Mouse (Mus musculus): ENCODE measurements around the gene Sspn. TPM values are rescaled to one million over a fixed set of nuclear protein-coding genes. Genes with fewer than 3 reads are reported as not detected.

Gene Sspn
- polyA plus RNA-seq, 1 experiment from 2014 or later: 4.6 TPM

- Histone ChIP-seq H3K36me3 (no peaks in the 10 kb centered on the region), H3K27me3 (ENCODE audit: low read depth, poor library complexity, severe bottlenecking) (no peaks in the 10 kb centered on the region), H3K9me3 (replicated peaks) (no peaks in the 10 kb centered on the region), H3K4me1 (0 out of 2 replicates have a peak, but pooled peaks cover 2% of the 10 kb centered on the region), H3K4me3 (no peak overlapping the region), H3K27ac (no peak overlapping the region)
- WGBS: 80% methylated on average over 6 of the region's 6 CpGs
- DNase-seq (ENCODE audit: low spot score): no peak
Measured at GRCm38 (mm10) chr6:145940852-145941251, 9.4 kb downstream of the Sspn start.

GRCm38 (mm10) chr6:145942263-145942966, 11.0 kb downstream of the Sspn start:
- H3K9me3 ChIP-seq (replicated peaks): no peaks in the 10 kb centered on the region
- H3K36me3 ChIP-seq: no peaks in the 10 kb centered on the region
- H3K27ac ChIP-seq: peak overlapping the region; percentile 14; the same call in 1 of the 2 replicates
- WGBS: 65% methylated on average over 12 of the region's 12 CpGs
- no peak for DNase-seq (ENCODE audit: low spot score)
- H3K4me3 ChIP-seq: no peak overlapping the region
- H3K27me3 ChIP-seq (ENCODE audit: low read depth, poor library complexity, severe bottlenecking): no peaks in the 10 kb centered on the region
- 0 out of 2 replicates have a peak, but pooled peaks cover 2% of the 10 kb centered on the region for H3K4me1 ChIP-seq

GRCm38 (mm10) chr6:145943414-145943813, 12.0 kb downstream of the Sspn start:
- Histone ChIP-seq H3K4me1 (peaks cover 9% of the 10 kb centered on the region), H3K4me3 (no peak overlapping the region), H3K27me3 (ENCODE audit: low read depth, poor library complexity, severe bottlenecking) (no peaks in the 10 kb centered on the region), H3K27ac (no peak overlapping the region), H3K36me3 (no peaks in the 10 kb centered on the region), H3K9me3 (replicated peaks) (no peaks in the 10 kb centered on the region)
- DNase-seq (ENCODE audit: low spot score): no peak
- WGBS: 81% methylated on average over 3 of the region's 3 CpGs

GRCm38 (mm10) chr6:145945700-145946344, 14.4 kb downstream of the Sspn start:
- DNase-seq (ENCODE audit: low spot score): no peak
- H3K27ac ChIP-seq: no peak overlapping the region
- WGBS: 86% methylated on average over 11 of the region's 11 CpGs

GRCm38 (mm10) chr6:145949049-145949448, 17.6 kb downstream of the Sspn start:
- 39% methylated on average over 4 of the region's 4 CpGs for WGBS
- H3K27me3 ChIP-seq (ENCODE audit: low read depth, poor library complexity, severe bottlenecking): no peaks in the 10 kb centered on the region
- H3K4me1 ChIP-seq: peaks cover 10% of the 10 kb centered on the region
- no peak overlapping the region for H3K4me3 ChIP-seq
- H3K27ac ChIP-seq: no peak overlapping the region
- no peak for DNase-seq (ENCODE audit: low spot score)
- no peaks in the 10 kb centered on the region for H3K36me3 ChIP-seq
- H3K9me3 ChIP-seq (replicated peaks): no peaks in the 10 kb centered on the region

More at GRCm38 (mm10) chr6:145945700-145946344, 14.4 kb downstream of the Sspn start:
- Histone ChIP-seq H3K36me3 (no peaks in the 10 kb centered on the region), H3K27me3 (ENCODE audit: low read depth, poor library complexity, severe bottlenecking) (no peaks in the 10 kb centered on the region), H3K9me3 (replicated peaks) (no peaks in the 10 kb centered on the region), H3K4me3 (no peak overlapping the region), H3K4me1 (peaks cover 13% of the 10 kb centered on the region)

- no peak for DNase-seq (ENCODE audit: low spot score)
- WGBS: 85% methylated on average over 5 of the region's 5 CpGs
- H3K4me1 ChIP-seq: peaks cover 10% of the 10 kb centered on the region
- no peaks in the 10 kb centered on the region for H3K9me3 ChIP-seq (replicated peaks)
- no peaks in the 10 kb centered on the region for H3K27me3 ChIP-seq (ENCODE audit: low read depth, poor library complexity, severe bottlenecking)
- H3K36me3 ChIP-seq: no peaks in the 10 kb centered on the region
- no peak overlapping the region for H3K27ac ChIP-seq
- no peak overlapping the region for H3K4me3 ChIP-seq
Measured at GRCm38 (mm10) chr6:145950626-145951025, 19.2 kb downstream of the Sspn start.

GRCm38 (mm10) chr6:145952594-145952993, 21.2 kb downstream of the Sspn start:
- no peak overlapping the region for H3K4me3 ChIP-seq
- H3K36me3 ChIP-seq: no peaks in the 10 kb centered on the region
- H3K27me3 ChIP-seq (ENCODE audit: low read depth, poor library complexity, severe bottlenecking): no peaks in the 10 kb centered on the region
- 87% methylated on average over 3 of the region's 3 CpGs for WGBS
- no peaks in the 10 kb centered on the region for H3K9me3 ChIP-seq (replicated peaks)
- DNase-seq (ENCODE audit: low spot score): no peak
- H3K4me1 ChIP-seq: peaks cover 13% of the 10 kb centered on the region
- no peak overlapping the region for H3K27ac ChIP-seq

- H3K4me1 ChIP-seq: peaks cover 15% of the 10 kb centered on the region
- no peak for DNase-seq (ENCODE audit: low spot score)
- no peaks in the 10 kb centered on the region for H3K27me3 ChIP-seq (ENCODE audit: low read depth, poor library complexity, severe bottlenecking)
- H3K36me3 ChIP-seq: no peaks in the 10 kb centered on the region
- H3K4me3 ChIP-seq: no peak overlapping the region
- H3K9me3 ChIP-seq (replicated peaks): no peaks in the 10 kb centered on the region
- WGBS: 87% methylated on average over 13 of the region's 13 CpGs
- no peak overlapping the region for H3K27ac ChIP-seq
Measured at GRCm38 (mm10) chr6:145953121-145953896, 21.9 kb downstream of the Sspn start.

GRCm38 (mm10) chr6:145957427-145957965, 26.1 kb downstream of the Sspn start:
- 81% methylated on average over 6 of the region's 6 CpGs for WGBS
- DNase-seq (ENCODE audit: low spot score): no peak
- H3K4me1 ChIP-seq: peaks cover 31% of the 10 kb centered on the region
- no peak overlapping the region for H3K4me3 ChIP-seq
- no peaks in the 10 kb centered on the region for H3K9me3 ChIP-seq (replicated peaks)
- peak overlapping the region; percentile 76 for H3K27ac ChIP-seq
- no peaks in the 10 kb centered on the region for H3K27me3 ChIP-seq (ENCODE audit: low read depth, poor library complexity, severe bottlenecking)
- no peaks in the 10 kb centered on the region for H3K36me3 ChIP-seq

- H3K4me1 ChIP-seq: peaks cover 31% of the 10 kb centered on the region
- no peaks in the 10 kb centered on the region for H3K36me3 ChIP-seq
- no peaks in the 10 kb centered on the region for H3K27me3 ChIP-seq (ENCODE audit: low read depth, poor library complexity, severe bottlenecking)
- peak; percentile 60 for DNase-seq (ENCODE audit: low spot score)
- H3K4me3 ChIP-seq: 0 out of 2 replicates have a peak overlapping the region, but pooled peaks have one; percentile 5
- 21% methylated on average over 5 of the region's 5 CpGs for WGBS
- H3K27ac ChIP-seq: peak overlapping the region; percentile 76
- no peaks in the 10 kb centered on the region for H3K9me3 ChIP-seq (replicated peaks)
Measured at GRCm38 (mm10) chr6:145958070-145958469, 26.6 kb downstream of the Sspn start.

- H3K27me3 ChIP-seq (ENCODE audit: low read depth, poor library complexity, severe bottlenecking): no peaks in the 10 kb centered on the region
- no peak for DNase-seq (ENCODE audit: low spot score)
- H3K36me3 ChIP-seq: no peaks in the 10 kb centered on the region
- no peaks in the 10 kb centered on the region for H3K9me3 ChIP-seq (replicated peaks)
- H3K27ac ChIP-seq: peak overlapping the region; percentile 58; the same call in 1 of the 2 replicates
- 75% methylated on average over 8 of the region's 8 CpGs for WGBS
- peaks cover 31% of the 10 kb centered on the region for H3K4me1 ChIP-seq
- H3K4me3 ChIP-seq: no peak overlapping the region
Measured at GRCm38 (mm10) chr6:145961047-145961446, 29.6 kb downstream of the Sspn start.

GRCm38 (mm10) chr6:145963966-145964365, 32.5 kb downstream of the Sspn start:
- Histone ChIP-seq H3K9me3 (replicated peaks) (no peaks in the 10 kb centered on the region), H3K27ac (no peak overlapping the region), H3K4me3 (no peak overlapping the region), H3K27me3 (ENCODE audit: low read depth, poor library complexity, severe bottlenecking) (no peaks in the 10 kb centered on the region), H3K36me3 (no peaks in the 10 kb centered on the region), H3K4me1 (peaks cover 16% of the 10 kb centered on the region)
- 91% methylated on average over 13 of the region's 13 CpGs for WGBS
- DNase-seq (ENCODE audit: low spot score): no peak

Measured in limb, embryonic 10.5 days (tissue).